Mouse (Mus musculus): ENCODE measurements around the gene Asic2. TPM values are rescaled to one million over a fixed set of nuclear protein-coding genes. Genes with fewer than 3 reads are reported as not detected.

Asic2 gene
- polyA plus RNA-seq, 1 experiment from 2014 or later, result 2.8 TPM

DNA sequence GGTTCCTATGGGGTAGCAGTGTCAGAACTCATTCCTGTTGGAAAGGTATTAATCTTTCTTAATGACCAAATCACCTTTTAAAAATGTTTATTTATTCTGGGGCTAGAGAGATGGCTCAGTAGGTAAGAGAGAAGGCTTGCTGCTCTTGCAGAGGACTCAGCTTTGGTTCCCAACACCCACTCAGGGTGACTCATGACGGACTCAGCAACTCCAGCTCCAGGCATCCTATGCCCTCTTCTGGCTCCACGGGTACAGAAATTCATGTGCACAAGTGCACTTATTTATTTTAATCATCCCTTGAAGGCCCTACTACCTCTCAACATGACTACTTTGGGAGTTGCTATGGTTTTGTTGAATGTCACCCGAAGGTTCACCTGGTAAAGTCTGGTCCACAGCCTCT lies 780.4 kb downstream of the Asic2 start:
- 89% methylated on average over 3 of the region's 3 CpGs for WGBS
- Histone ChIP-seq H3K27ac (ENCODE audit: low read length) (no peak overlapping the region), H3K9me3 (ENCODE audit: low read length) (no peaks in the 10 kb centered on the region), H3K9ac (replicated peaks; ENCODE audit: low read length) (no peak overlapping the region), H3K4me1 (ENCODE audit: insufficient read depth, low read length) (peaks cover 4% of the 10 kb centered on the region; the same call in 1 of the 2 replicates), H3K27me3 (ENCODE audit: insufficient read depth, low read length) (no peaks in the 10 kb centered on the region), H3K4me3 (ENCODE audit: low read length) (no peak overlapping the region), H3K4me2 (replicated peaks; ENCODE audit: low read depth, low read length) (no peak overlapping the region), H3K36me3 (ENCODE audit: insufficient read depth, low read length) (no peaks in the 10 kb centered on the region)
- ATAC-seq (ENCODE audit: low FRiP score, low TSS enrichment), result no peak

DNA sequence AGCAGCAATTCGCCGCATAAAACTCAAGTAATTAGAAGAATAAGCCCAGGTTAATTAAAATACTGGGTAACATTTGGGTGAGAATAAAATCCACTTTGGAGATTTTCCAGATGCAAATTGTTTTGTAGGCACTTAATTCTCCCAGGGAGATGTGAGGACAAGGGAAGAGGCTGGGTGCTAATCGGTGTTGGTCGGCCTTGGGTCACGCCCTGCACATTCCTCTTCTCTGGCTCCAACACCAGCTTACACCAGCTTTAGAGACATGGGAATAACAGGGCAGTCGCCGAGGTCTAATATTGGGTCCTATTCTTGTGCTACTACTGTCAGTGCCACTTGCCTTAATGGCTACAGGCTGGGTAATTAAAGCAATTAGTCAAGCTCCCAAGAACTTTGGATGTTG lies 783.5 kb downstream of the Asic2 start:
- WGBS, result 61% methylated on average over 7 of the region's 7 CpGs
- no peaks in the 10 kb centered on the region for H3K9me3 ChIP-seq (ENCODE audit: low read length)
- no peak overlapping the region for H3K4me2 ChIP-seq (replicated peaks; ENCODE audit: low read depth, low read length)
- no peak for ATAC-seq (ENCODE audit: low FRiP score, low TSS enrichment)
- no peak overlapping the region for H3K4me3 ChIP-seq (ENCODE audit: low read length)
- H3K9ac ChIP-seq (replicated peaks; ENCODE audit: low read length), result no peak overlapping the region
- H3K4me1 ChIP-seq (ENCODE audit: insufficient read depth, low read length), result peaks cover 4% of the 10 kb centered on the region; the same call in 1 of the 2 replicates
- H3K27me3 ChIP-seq (ENCODE audit: insufficient read depth, low read length), result no peaks in the 10 kb centered on the region
- H3K36me3 ChIP-seq (ENCODE audit: insufficient read depth, low read length), result no peaks in the 10 kb centered on the region
- no peak overlapping the region for H3K27ac ChIP-seq (ENCODE audit: low read length)

DNA sequence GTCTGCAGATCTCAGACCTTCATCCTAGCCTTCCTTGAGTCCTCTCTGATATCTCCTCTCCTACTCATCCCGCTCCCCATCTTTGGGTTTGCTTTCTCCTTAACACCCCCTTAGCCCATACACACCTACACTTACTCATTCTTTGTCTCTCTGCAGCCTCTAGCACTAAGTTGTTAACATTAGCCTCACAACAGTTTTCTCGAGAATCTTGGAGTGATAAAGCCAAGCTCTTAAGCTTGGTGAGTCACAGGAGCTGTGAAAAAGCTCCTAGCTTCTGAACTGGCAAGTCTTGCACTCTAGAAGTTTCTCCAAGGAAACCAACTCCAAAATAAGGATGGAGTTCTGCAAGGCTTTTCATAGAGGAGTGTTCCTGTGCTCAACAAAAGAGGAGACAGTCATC lies 803.4 kb downstream of the Asic2 start:
- Histone ChIP-seq H3K27ac (ENCODE audit: low read length) (no peak overlapping the region), H3K27me3 (ENCODE audit: insufficient read depth, low read length) (no peaks in the 10 kb centered on the region), H3K4me3 (ENCODE audit: low read length) (no peak overlapping the region), H3K9ac (replicated peaks; ENCODE audit: low read length) (no peak overlapping the region), H3K9me3 (ENCODE audit: low read length) (no peaks in the 10 kb centered on the region; the same call in 1 of the 2 replicates), H3K4me2 (replicated peaks; ENCODE audit: low read depth, low read length) (no peak overlapping the region), H3K36me3 (ENCODE audit: insufficient read depth, low read length) (no peaks in the 10 kb centered on the region), H3K4me1 (ENCODE audit: insufficient read depth, low read length) (no peaks in the 10 kb centered on the region)
- WGBS, result 86% methylated on average over 2 of the region's 2 CpGs
- no peak for ATAC-seq (ENCODE audit: low FRiP score, low TSS enrichment)

GRCm38 (mm10) chr11:81163056-81163455 lies 805.2 kb downstream of the Asic2 start:
- Histone ChIP-seq H3K4me1 (ENCODE audit: insufficient read depth, low read length) (no peaks in the 10 kb centered on the region), H3K4me3 (ENCODE audit: low read length) (no peak overlapping the region), H3K27ac (ENCODE audit: low read length) (no peak overlapping the region), H3K9ac (replicated peaks; ENCODE audit: low read length) (no peak overlapping the region), H3K4me2 (replicated peaks; ENCODE audit: low read depth, low read length) (no peak overlapping the region), H3K27me3 (ENCODE audit: insufficient read depth, low read length) (no peaks in the 10 kb centered on the region), H3K9me3 (ENCODE audit: low read length) (no peaks in the 10 kb centered on the region; the same call in 1 of the 2 replicates), H3K36me3 (ENCODE audit: insufficient read depth, low read length) (no peaks in the 10 kb centered on the region)
- ATAC-seq (ENCODE audit: low FRiP score, low TSS enrichment), result no peak
- WGBS, result 35% methylated on average over 4 of the region's 4 CpGs

- Histone ChIP-seq H3K9me3 (ENCODE audit: low read length) (no peaks in the 10 kb centered on the region), H3K27ac (ENCODE audit: low read length) (no peak overlapping the region), H3K4me3 (ENCODE audit: low read length) (peak overlapping the region; percentile 55), H3K36me3 (ENCODE audit: insufficient read depth, low read length) (no peaks in the 10 kb centered on the region), H3K4me2 (replicated peaks; ENCODE audit: low read depth, low read length) (peak overlapping the region; percentile 94), H3K9ac (replicated peaks; ENCODE audit: low read length) (no peak overlapping the region; the same call in 1 of the 2 replicates), H3K4me1 (ENCODE audit: insufficient read depth, low read length) (peaks cover 17% of the 10 kb centered on the region), H3K27me3 (ENCODE audit: insufficient read depth, low read length) (peaks cover 28% of the 10 kb centered on the region)
- 0 out of 2 replicates have a peak, but pooled peaks have one; percentile 16 for ATAC-seq (ENCODE audit: low FRiP score, low TSS enrichment)
- 12% methylated on average over 13 of the region's 13 CpGs for WGBS
Measured at GRCm38 (mm10) chr11:81153841-81154240, 814.4 kb downstream of the Asic2 start.

DNA sequence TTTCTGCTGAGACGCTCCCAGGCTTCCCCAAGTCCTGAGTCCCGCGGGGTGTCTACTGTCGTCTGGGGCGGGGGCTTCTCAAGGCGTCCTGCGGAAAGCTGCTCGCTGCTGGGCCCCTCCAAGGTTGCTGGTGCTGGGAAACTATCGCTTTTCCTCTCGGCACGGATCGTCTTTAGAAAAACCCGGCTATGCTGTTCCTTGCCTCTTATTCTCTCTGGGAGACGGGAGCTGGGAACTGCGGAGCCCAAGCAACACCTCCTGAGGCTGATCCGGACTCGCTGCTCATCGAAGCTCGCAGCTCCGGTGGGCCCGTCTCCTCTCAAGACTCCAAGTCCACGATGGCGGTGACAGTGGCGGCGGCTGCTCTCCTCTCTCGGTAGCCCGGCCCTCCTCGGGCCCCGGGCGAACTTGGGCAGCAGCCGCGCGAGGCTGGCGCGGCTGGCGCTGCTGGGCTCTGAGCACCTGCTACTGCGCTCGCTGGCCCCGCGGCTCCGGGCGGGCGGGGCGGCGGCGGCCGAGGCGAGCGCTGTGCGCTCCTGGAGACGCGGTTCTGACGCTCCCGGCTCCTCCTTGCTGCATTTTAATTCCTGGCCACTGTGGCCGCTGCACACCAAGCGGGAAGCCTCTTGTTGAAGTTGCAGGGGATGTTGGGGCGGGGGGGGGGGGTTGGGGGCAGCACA lies 815.0 kb downstream of the Asic2 start:
- Histone ChIP-seq H3K4me3 (ENCODE audit: low read length) (peak overlapping the region; percentile 55), H3K27ac (ENCODE audit: low read length) (no peak overlapping the region), H3K9ac (replicated peaks; ENCODE audit: low read length) (peak overlapping the region; percentile 66), H3K4me1 (ENCODE audit: insufficient read depth, low read length) (peaks cover 17% of the 10 kb centered on the region), H3K27me3 (ENCODE audit: insufficient read depth, low read length) (peaks cover 28% of the 10 kb centered on the region), H3K9me3 (ENCODE audit: low read length) (no peaks in the 10 kb centered on the region), H3K36me3 (ENCODE audit: insufficient read depth, low read length) (no peaks in the 10 kb centered on the region), H3K4me2 (replicated peaks; ENCODE audit: low read depth, low read length) (peak overlapping the region; percentile 94)
- WGBS, result under 1% methylated on average over 56 of the region's 57 CpGs
- peak; percentile 71; the same call in 1 of the 2 replicates for ATAC-seq (ENCODE audit: low FRiP score, low TSS enrichment)

DNA sequence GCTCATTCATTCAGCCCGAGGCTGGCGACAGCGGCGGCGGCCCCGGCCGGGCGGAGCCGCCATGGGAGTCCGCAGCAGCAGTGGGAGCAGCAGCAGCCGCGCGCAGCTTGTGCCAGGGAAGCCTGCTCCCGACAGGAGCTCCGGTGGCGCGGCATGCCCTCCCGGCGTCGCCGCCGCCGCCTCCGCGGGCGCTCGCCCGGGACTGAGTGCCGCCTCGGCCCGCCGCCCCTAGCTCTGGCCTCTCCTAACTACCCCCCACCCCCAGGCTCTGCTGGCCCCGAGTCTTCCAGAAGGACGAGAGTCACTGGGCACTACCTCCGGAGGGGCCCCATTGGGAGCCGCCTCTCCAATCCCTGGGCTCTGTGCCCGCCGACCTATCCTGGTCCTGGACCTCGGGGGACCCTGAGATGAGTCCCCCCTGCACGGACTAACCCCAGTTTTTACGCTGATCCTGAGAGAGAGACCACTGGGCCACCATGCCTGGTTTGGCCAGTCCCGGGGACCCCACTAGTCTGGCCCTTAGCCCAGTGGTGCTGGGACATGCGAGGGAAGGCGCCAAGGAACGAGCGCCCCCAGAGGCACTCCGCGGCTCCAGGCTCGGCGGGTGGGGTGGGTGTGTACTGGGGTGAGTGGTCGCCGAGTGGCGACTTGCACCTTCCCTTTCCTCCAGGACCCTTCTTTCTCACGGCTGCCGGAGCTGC lies 815.6 kb downstream of the Asic2 start:
- Histone ChIP-seq H3K27ac (ENCODE audit: low read length) (no peak overlapping the region), H3K4me1 (ENCODE audit: insufficient read depth, low read length) (peaks cover 21% of the 10 kb centered on the region), H3K4me3 (ENCODE audit: low read length) (peak overlapping the region; percentile 55), H3K27me3 (ENCODE audit: insufficient read depth, low read length) (peaks cover 28% of the 10 kb centered on the region), H3K9ac (replicated peaks; ENCODE audit: low read length) (peak overlapping the region; percentile 66), H3K4me2 (replicated peaks; ENCODE audit: low read depth, low read length) (peak overlapping the region; percentile 94), H3K36me3 (ENCODE audit: insufficient read depth, low read length) (no peaks in the 10 kb centered on the region), H3K9me3 (ENCODE audit: low read length) (no peaks in the 10 kb centered on the region)
- ATAC-seq (ENCODE audit: low FRiP score, low TSS enrichment), result peak; percentile 77
- WGBS, result under 1% methylated on average over 48 of the region's 55 CpGs

DNA sequence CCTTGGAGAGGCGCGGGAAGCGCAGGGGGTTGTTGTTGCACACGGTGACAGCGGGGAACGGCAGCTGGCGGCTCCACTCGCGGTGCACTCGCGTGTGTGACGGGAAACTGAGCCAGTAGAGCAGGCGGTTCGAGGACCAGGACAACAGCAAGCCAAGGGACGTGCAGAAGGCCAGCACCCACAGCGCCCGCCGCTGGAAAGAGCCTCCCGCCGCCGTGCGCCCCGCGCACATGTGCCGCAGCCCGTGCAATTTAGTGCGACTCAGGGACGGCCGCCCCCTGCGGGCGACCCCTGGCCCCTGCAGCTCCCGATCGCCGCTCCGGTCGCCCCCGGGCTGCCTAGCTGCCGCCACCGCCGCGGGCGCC lies 816.3 kb downstream of the Asic2 start:
- peak overlapping the region; percentile 94 for H3K4me2 ChIP-seq (replicated peaks; ENCODE audit: low read depth, low read length)
- peak overlapping the region; percentile 66 for H3K9ac ChIP-seq (replicated peaks; ENCODE audit: low read length)
- no peaks in the 10 kb centered on the region for H3K36me3 ChIP-seq (ENCODE audit: insufficient read depth, low read length)
- H3K9me3 ChIP-seq (ENCODE audit: low read length), result no peaks in the 10 kb centered on the region
- H3K27ac ChIP-seq (ENCODE audit: low read length), result no peak overlapping the region
- peak overlapping the region; percentile 55 for H3K4me3 ChIP-seq (ENCODE audit: low read length)
- H3K4me1 ChIP-seq (ENCODE audit: insufficient read depth, low read length), result peaks cover 21% of the 10 kb centered on the region
- peaks cover 28% of the 10 kb centered on the region for H3K27me3 ChIP-seq (ENCODE audit: insufficient read depth, low read length)
- under 1% methylated on average over 38 of the region's 42 CpGs for whole genome bisulfite sequencing
- ATAC-seq (ENCODE audit: low FRiP score, low TSS enrichment), result peak; percentile 44

- H3K9ac ChIP-seq (replicated peaks; ENCODE audit: low read length), result peak overlapping the region; percentile 66
- peaks cover 28% of the 10 kb centered on the region for H3K27me3 ChIP-seq (ENCODE audit: insufficient read depth, low read length)
Measured at GRCm38 (mm10) chr11:81151286-81152020, 816.8 kb downstream of the Asic2 start.

More at GRCm38 (mm10) chr11:81151286-81152020, 816.8 kb downstream of the Asic2 start:
- peak; percentile 9; the same call in 1 of the 2 replicates for ATAC-seq (ENCODE audit: low FRiP score, low TSS enrichment)
- Histone ChIP-seq H3K27ac (ENCODE audit: low read length) (no peak overlapping the region), H3K4me3 (ENCODE audit: low read length) (peak overlapping the region; percentile 55), H3K4me1 (ENCODE audit: insufficient read depth, low read length) (peaks cover 21% of the 10 kb centered on the region), H3K36me3 (ENCODE audit: insufficient read depth, low read length) (no peaks in the 10 kb centered on the region), H3K4me2 (replicated peaks; ENCODE audit: low read depth, low read length) (peak overlapping the region; percentile 94), H3K9me3 (ENCODE audit: low read length) (no peaks in the 10 kb centered on the region)
- WGBS, result 3% methylated on average over 36 of the region's 36 CpGs

Data from kidney, embryonic 16.5 days (tissue).